Mouse (Mus musculus) bone marrow macrophage, adult 2 months (primary cell): ENCODE data around the gene Setd3. TPM values are rescaled to one million over a fixed set of nuclear protein-coding genes. Genes with fewer than 3 reads are reported as not detected.

Experiments used
- H3K27ac ChIP-seq: 2 replicates; pipeline ENCODE4 v1.5.1; 2012; ENCODE audit warnings: low read depth, low read length; ENCODE audit not compliant: insufficient read depth
- H3K4me1 ChIP-seq: 2 replicates; pipeline ENCODE4 v1.6.1; 2012; ENCODE audit warnings: low read length; ENCODE audit not compliant: control insufficient read depth, insufficient read depth
- H3K4me3 ChIP-seq: 2 replicates; pipeline ENCODE4 v1.5.1; 2012; ENCODE audit warnings: mild to moderate bottlenecking, low read length, moderate library complexity; ENCODE audit not compliant: insufficient read depth
- CTCF ChIP-seq: IDR thresholded peaks from 2 replicates; pipeline ENCODE4 v1.5.1; 2012; ENCODE audit warnings: low read depth, mild to moderate bottlenecking, low read length, moderate library complexity
- POLR2A ChIP-seq: IDR thresholded peaks from 2 replicates; pipeline ENCODE4 v1.6.1; 2012; ENCODE audit warnings: mild to moderate bottlenecking, low read depth, low read length, borderline replicate concordance
- polyA plus RNA-seq: library from polyadenylated mRNA; stranded (reverse); fragments of >200 nt; gene quantifications from 2 replicates; pipeline ENCODE4 v1.2.4, GENCODE M21; 2012; ENCODE audit not compliant: missing spikeins, insufficient read depth, insufficient read length

The Setd3 gene
- polyA plus RNA-seq, 1 experiment, result 75.8 TPM

GRCm38 (mm10) chr12:108217572-108217971 lies 38.5 kb upstream of the Setd3 start:
- H3K27ac ChIP-seq, result no peak overlapping the region
- TF ChIP-seq POLR2A, result no peak
- TF ChIP-seq CTCF, result peak; percentile 63
- no peak overlapping the region for H3K4me3 ChIP-seq
- no peaks in the 10 kb centered on the region for H3K4me1 ChIP-seq

GRCm38 (mm10) chr12:108216611-108217370 lies 37.7 kb upstream of the Setd3 start:
- Histone ChIP-seq H3K4me3 (no peak overlapping the region), H3K27ac (no peak overlapping the region), H3K4me1 (peaks cover under 1% of the 10 kb centered on the region; the same call in 1 of the 2 replicates)
- TF ChIP-seq POLR2A, result no peak
- TF ChIP-seq CTCF, result no peak

- Histone ChIP-seq H3K4me1 (peaks cover 3% of the 10 kb centered on the region; the same call in 1 of the 2 replicates), H3K4me3 (no peak overlapping the region), H3K27ac (no peak overlapping the region)
- no peak for TF ChIP-seq CTCF
- TF ChIP-seq POLR2A, result no peak
Observed at GRCm38 (mm10) chr12:108215090-108215489, 36.0 kb upstream of the Setd3 start.

GRCm38 (mm10) chr12:108213090-108214041 lies 34.3 kb upstream of the Setd3 start:
- Histone ChIP-seq H3K27ac (no peak overlapping the region), H3K4me1 (peaks cover 3% of the 10 kb centered on the region; the same call in 1 of the 2 replicates), H3K4me3 (no peak overlapping the region)
- no peak for TF ChIP-seq POLR2A
- TF ChIP-seq CTCF, result no peak

- Histone ChIP-seq H3K27ac (no peak overlapping the region), H3K4me1 (peaks cover 3% of the 10 kb centered on the region; the same call in 1 of the 2 replicates), H3K4me3 (no peak overlapping the region)
- TF ChIP-seq CTCF (no peak), POLR2A (no peak)
Observed at GRCm38 (mm10) chr12:108212476-108212875, 33.4 kb upstream of the Setd3 start.

GRCm38 (mm10) chr12:108212071-108212470 lies 33.0 kb upstream of the Setd3 start:
- no peak for TF ChIP-seq CTCF
- TF ChIP-seq POLR2A, result no peak
- Histone ChIP-seq H3K4me1 (peaks cover 3% of the 10 kb centered on the region; the same call in 1 of the 2 replicates), H3K27ac (no peak overlapping the region), H3K4me3 (no peak overlapping the region)

- H3K4me3 ChIP-seq, result no peak overlapping the region
- peaks cover 3% of the 10 kb centered on the region; the same call in 1 of the 2 replicates for H3K4me1 ChIP-seq
- TF ChIP-seq POLR2A, result no peak
- no peak for TF ChIP-seq CTCF
- H3K27ac ChIP-seq, result no peak overlapping the region
Observed at GRCm38 (mm10) chr12:108210623-108211022, 31.5 kb upstream of the Setd3 start.

GRCm38 (mm10) chr12:108208726-108209438 lies 29.8 kb upstream of the Setd3 start:
- Histone ChIP-seq H3K27ac (no peak overlapping the region), H3K4me1 (peaks cover 3% of the 10 kb centered on the region; the same call in 1 of the 2 replicates), H3K4me3 (no peak overlapping the region)
- TF ChIP-seq POLR2A (no peak), CTCF (peak; percentile 59)

GRCm38 (mm10) chr12:108208216-108208615 lies 29.1 kb upstream of the Setd3 start:
- H3K4me3 ChIP-seq, result no peak overlapping the region
- TF ChIP-seq POLR2A (no peak), CTCF (no peak)
- H3K27ac ChIP-seq, result no peak overlapping the region
- H3K4me1 ChIP-seq, result peaks cover 3% of the 10 kb centered on the region; the same call in 1 of the 2 replicates

GRCm38 (mm10) chr12:108206641-108207040 lies 27.5 kb upstream of the Setd3 start:
- H3K4me3 ChIP-seq, result no peak overlapping the region
- no peak overlapping the region for H3K27ac ChIP-seq
- peaks cover under 1% of the 10 kb centered on the region; the same call in 1 of the 2 replicates for H3K4me1 ChIP-seq
- peak; percentile 91 for TF ChIP-seq CTCF
- no peak for TF ChIP-seq POLR2A
